Mouse (Mus musculus): Measurements from ENCODE around the gene Gm47985.

DNA sequence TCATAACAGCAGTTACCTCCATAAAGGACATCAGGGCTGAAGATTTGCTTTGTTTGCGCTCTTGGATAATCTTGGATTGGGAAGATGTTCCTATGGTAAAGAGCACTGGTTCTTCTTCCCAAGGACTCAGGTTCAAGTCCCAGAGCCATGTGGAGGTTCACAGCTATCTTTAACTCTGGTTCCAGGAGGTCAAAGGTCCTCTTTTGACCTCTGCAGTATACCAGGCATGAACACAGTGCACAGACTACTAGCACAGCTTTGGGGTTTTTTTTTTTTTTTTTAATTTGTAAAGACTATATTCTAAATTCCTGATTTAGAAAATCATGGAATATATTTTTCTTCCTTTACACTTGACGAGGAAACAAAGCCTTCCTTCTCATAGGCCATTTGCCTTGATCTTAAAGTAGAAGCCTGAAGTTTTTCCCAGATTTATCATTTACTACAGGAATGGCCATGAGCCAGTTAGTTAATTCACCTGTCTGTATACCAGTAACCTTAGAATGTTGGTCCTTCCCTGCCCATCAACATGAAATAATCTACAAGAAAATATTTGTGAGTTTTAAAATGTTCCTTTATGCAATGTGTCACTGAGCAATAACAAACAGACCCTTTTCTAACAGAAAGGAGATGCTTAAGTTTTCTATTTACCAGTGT is 23.4 kb upstream of the Gm47985 start:
- no peak for TF ChIP-seq POLR2A (IDR thresholded peaks at IDR 0.05; ENCODE audit: control insufficient read depth, low read depth, low read length)
- no peak for TF ChIP-seq CTCF (IDR thresholded peaks at IDR 0.05; ENCODE audit: control insufficient read depth, insufficient read depth, insufficient replicate concordance, low read depth, low read length)
